Mouse (Mus musculus) liver, postnatal 0 days (tissue): ENCODE measurements around the gene Nr4a1.

Experiments
- CTCF ChIP-seq: sonication (generic); IDR thresholded peaks from 2 replicates; pipeline ENCODE4 v1.5.1; 2016; ENCODE audit warnings: antibody characterized with exemption, low read depth
- EP300 ChIP-seq: IDR thresholded peaks from 2 replicates; pipeline ENCODE4 v1.6.1; 2016; ENCODE audit warnings: antibody characterized with exemption, low read depth, mild to moderate bottlenecking

GRCm38 (mm10) chr15:101222897-101223482 lies 31.1 kb upstream of the Nr4a1 start:
- TF ChIP-seq CTCF (no peak), EP300 (no peak)
